Mouse (Mus musculus) monocyte, adult 5-6 weeks (primary cell): ENCODE measurements around the gene Ccdc191. TPM values are rescaled to one million over a fixed set of nuclear protein-coding genes. Genes with fewer than 3 reads are reported as not detected.

Experiments used
- ATAC-seq: fragments of 153-309, 156-312 bp; replicated peaks from 2 replicates; pipeline ENCODE4 v1.8.0; 2017; ENCODE audit warnings: mild to moderate bottlenecking; ENCODE audit not compliant: low TSS enrichment, insufficient number of reproducible peaks, severe bottlenecking, poor library complexity, low FRiP score
- total RNA-seq: library from RNA; stranded (forward); fragments of 200-1000, 200-491, 200-594 nt; gene quantifications from 3 replicates; pipeline ENCODE4 v1.2.3, GENCODE M21; 2017

Gene Ccdc191
- total RNA-seq, 1 experiment from 2014 or later, result 20.4 TPM

DNA sequence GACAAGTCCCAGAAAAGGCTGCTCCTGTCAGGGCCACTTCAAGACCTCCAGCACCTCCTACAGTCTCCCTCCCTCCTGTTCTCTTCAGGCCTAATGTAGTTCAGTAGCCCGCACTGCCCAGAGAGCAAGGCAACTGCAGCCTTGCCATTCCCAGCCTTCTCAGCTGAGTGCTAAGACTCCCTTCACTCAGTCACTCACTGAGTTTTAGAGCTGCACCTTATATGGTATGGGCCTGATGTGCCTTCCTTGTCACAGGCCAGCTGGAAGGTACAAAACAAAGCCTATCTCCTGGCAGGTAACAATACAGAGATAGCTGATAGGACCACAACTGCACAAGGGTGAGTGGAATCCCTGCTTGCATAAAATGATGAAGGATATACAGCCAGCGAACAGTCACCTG lies 82.8 kb downstream of the Ccdc191 start:
- ATAC-seq, result no peak

DNA sequence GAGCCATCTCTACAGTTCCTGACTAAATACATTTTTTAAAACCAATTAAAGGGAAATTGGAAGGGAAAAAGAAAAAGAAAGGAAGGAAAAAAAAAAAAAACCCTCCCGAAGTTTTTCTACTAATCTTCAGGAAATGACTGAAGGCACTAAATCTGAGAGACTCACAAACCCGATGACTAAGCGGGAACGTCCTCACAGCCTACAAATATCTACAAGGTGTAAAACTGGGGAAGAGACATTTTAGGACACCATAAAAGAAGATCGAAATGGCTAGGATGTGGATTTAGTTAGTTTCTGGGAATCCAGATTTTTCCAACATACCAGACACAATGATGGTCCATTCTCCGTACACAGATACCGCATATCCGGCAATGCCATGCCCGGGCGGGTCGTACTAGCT lies 83.5 kb downstream of the Ccdc191 start:
- ATAC-seq, result no peak

- no peak for ATAC-seq
Measured at GRCm38 (mm10) chr16:43973606-43974220, 84.1 kb downstream of the Ccdc191 start.

DNA sequence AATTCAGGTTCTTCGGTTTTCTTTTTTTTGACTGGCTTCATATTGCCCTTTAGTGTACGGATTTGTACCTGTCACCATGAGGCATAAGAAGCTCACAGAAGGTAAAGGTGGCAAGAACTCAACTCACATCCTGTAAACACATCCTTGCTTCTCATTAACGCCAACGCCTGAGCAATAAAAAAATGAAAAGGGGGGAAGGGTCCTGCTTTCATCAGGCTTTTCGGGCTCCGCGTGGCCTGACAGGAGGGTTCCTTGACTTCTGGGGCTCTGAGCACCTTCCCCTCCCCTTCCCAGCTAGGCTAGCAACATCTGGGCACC lies 89.4 kb downstream of the Ccdc191 start:
- no peak for ATAC-seq

DNA sequence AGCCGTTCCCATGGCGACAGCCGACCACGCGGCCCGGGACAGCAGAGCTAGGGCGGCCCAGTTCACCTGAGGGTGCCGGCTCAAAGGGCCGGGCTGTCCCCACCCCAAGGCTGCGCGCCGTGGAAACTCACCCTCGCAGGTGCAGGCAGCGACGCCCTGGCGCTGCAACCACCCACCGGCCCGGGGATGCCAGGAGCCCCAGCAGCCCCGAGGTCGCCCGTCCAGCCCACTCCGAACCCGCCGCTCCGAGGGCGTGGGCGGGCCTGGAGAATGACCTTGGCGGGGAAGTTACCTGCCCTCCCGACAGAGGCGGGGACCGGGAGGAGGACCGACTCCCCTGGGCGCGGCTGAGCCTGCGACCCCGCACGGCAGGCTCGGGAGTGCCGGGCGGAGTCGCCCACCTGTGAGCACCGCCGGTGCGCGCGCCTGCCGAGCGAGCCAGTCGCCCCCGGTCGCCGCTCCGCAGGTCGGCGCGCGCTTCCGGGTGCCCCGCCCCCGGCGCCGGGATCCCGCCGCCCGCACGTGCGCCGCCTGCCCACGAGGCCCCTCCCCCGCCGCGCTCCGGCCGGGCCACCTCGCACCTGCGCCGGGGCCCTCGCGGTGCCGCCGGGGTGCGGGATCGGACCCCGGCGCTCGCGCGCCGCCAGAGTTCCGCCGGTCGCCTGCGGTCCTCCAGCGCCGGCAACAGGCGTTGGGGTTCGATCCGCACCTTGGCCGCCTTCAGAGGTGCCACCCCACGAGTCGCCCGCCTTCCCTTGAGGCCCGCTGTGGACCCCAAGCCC lies 89.9 kb downstream of the Ccdc191 start, which contains the start of gene Zdhhc23:
TSS of gene Zdhhc23 (minus strand) at position 464 of the 782 bp plus-strand sequence.
- ATAC-seq, result no peak

DNA sequence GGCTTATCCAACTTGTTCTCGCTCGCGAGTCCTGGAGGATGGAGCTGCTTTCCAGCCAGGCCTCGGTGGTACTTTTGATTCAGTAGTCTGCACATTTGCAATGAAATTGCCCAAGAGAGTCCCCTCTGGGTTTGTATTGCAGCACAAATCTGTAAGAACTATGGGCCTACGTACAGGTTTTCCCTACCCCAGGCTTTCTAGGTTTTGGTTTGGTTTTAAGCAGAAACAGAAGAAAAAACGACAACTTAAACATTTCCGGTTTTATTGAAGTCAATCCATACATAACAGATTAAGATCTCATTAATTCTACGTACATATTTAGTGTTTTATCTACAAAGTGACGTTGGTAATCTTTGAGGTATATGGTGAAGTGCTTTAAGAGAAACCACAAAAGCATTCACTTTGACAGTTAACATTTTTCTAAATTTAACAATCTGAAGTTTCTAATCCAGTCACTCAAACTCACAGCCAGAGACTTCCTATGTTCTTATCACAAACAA lies 90.6 kb downstream of the Ccdc191 start:
- ATAC-seq, result no peak

GRCm38 (mm10) chr16:43986299-43986698 lies 96.7 kb downstream of the Ccdc191 start:
- no peak for ATAC-seq

DNA sequence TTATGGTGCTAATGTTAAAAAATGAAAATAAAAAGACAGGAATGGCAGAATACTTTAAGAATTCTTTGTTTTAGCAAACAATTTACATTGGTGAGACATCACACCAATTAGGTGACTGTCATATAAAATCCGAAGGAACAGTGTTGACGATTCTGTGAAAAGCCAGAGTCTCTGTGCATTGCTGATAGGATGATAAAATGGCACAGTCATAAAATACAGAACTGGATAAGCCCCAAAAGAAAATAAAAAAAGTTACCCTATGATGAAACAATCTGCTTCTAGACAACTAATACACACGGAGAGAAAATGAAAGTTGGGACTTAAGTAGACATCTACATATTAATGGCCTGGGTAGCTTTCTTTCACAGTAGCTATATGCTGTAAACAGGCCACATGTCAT lies 105.0 kb downstream of the Ccdc191 start:
- ATAC-seq, result no peak

DNA sequence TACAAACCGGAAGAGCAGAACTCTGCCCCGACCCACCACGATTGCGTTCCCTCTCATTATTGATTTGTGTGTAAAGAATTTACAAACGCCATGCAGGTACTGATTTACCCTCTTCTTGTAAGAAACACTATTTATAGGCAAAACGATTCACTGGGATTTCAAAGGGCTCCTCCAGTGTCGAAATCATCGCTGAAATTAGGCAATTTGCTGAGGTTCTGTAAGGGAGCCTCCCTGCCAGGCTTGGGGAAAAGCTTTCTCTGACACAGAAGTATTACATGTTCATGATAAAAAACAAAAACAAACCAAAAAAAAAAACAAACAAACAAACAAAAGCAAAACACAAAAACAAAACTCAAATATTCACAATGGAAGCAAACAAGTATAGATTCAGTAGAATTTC lies 109.5 kb downstream of the Ccdc191 start:
- ATAC-seq, result no peak

- ATAC-seq, result no peak
Measured at GRCm38 (mm10) chr16:43999541-43999940, 109.9 kb downstream of the Ccdc191 start.

DNA sequence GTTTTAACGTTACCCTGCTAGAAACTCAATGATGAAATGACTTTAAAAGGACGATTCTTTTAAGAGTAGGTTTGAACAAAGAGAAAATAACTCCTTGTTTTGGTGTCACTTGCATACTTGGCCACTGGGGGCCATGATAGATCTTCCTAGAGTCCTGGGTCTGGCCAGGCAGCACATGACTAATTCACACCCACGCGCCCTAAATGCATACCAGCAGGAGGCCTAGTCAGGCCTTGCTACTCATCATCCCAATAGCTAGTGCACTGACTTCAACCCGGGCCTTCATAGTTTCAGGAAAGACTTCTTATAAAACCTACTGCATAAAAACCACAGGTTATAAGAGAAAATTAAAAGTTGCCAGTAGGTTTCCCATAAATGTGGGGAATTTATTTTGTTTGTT lies 112.5 kb downstream of the Ccdc191 start:
- ATAC-seq, result no peak

DNA sequence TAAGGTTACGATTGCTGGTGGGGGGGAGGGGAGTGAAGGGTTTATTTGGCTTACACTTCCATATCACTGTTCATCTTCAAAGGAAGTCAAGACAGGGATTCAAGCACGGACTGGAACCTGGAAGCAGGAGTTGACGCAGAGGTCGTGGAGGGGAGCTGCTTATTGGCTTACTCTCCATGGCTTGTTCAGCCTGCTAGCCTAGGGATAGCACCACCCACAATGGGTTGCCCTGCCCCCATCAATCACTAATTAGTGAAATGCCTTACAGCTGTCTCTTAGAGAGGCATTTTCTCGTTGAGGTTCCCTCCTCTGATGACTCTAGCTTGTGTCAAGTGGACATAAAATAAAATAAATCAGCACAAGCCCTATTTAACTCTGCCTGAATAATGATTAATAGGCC lies 121.4 kb downstream of the Ccdc191 start:
- ATAC-seq, result no peak

Other genes starting within 250 kb of the Ccdc191 start
- gene Tigit, start 225.7 kb upstream of the Ccdc191 start, total RNA-seq, result 5.7 to 20.8 TPM (median 19.6 TPM) in 3 replicates
- gene Drd3, start 135.8 kb upstream of the Ccdc191 start, total RNA-seq, result not detected in 3 replicates
- gene Qtrt2, start 37.0 kb downstream of the Ccdc191 start, total RNA-seq, result 11.5 to 22.4 TPM (median 13.1 TPM) in 3 replicates
- gene Zdhhc23, start 90.0 kb downstream of the Ccdc191 start, total RNA-seq, result 0.95 to 3.9 TPM (median 1.8 TPM) in 3 replicates
- 2.9 to 9.1 TPM (median 7.0 TPM) in 3 replicates for gene Gramd1c, start 173.5 kb downstream of the Ccdc191 start, total RNA-seq
- 61.9 to 76.9 TPM (median 64.2 TPM) in 3 replicates for gene Atp6v1a, start 249.9 kb downstream of the Ccdc191 start, total RNA-seq